Mouse (Mus musculus) CD4-positive, CD25-positive, alpha-beta regulatory T cell, adult 4 months (primary cell): ENCODE results near the gene Morn4. TPM values are rescaled to one million over a fixed set of nuclear protein-coding genes. Genes with fewer than 3 reads are reported as not detected.
"Not testable (repeated sequence)": the region's sequence is repeated elsewhere in the genome, so short reads cannot be mapped to it uniquely, and the experiment has no call there.

Experiments used
- ATAC-seq: one replicate; pipeline ENCODE4 v1.8.0; 2017
- polyA plus RNA-seq, 2 experiments: library from polyadenylated mRNA; unstranded; fragments of 100-300 nt; shearing (Covaris generic); gene quantifications; one replicate each; pipeline ENCODE4 v1.2.1; 2017

Gene Morn4
- polyA plus RNA-seq, 2 experiments from 2014 or later, result 0.52 TPM; not detected in 1

DNA sequence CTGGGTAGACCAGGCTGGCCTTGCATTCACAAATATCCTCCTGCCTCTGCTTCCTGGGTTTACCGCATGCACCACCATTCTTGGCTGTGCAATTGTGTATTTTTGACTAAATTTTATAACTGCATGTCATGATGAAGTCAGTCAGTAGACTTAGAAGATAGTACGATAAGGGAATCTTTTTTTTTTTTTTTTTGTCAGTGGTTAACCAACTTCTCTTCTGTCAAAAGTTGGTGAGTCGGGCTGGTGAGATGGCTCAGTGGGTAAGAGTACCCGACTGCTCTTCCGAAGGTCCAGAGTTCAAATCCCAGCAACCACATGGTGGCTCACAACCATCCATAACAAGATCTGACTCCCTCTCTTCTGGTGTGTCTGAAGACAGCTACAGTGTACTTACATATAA, 4.5 kb downstream of the Morn4 start:
- ATAC-seq, result not testable (repeated sequence)

GRCm38 (mm10) chr19:42080469-42080868, 5.7 kb downstream of the Morn4 start:
- ATAC-seq, result no peak

GRCm38 (mm10) chr19:42079950-42080349, 6.2 kb downstream of the Morn4 start:
- ATAC-seq, result no peak

- ATAC-seq, result no peak
Measured at GRCm38 (mm10) chr19:42079006-42079405, 7.2 kb downstream of the Morn4 start.

DNA sequence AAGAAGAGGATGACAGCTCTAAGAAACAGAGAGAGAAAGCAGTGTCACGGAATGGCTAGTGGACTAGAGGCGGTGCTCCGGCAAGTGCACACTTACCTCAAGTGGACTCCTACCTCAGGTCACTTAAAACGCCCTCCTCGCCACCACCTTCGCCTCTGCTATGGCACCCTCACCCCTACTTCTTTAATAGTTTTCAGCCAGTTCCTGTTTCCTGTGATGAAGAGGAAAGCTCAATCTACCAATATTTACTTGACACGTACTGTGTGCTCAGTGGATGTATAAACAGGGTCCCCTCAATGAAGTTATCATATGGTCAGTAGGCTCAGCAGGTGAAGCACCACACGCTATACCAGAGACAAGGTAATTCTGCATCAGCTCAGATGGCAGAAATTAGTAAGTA, 7.6 kb downstream of the Morn4 start:
- no peak for ATAC-seq

DNA sequence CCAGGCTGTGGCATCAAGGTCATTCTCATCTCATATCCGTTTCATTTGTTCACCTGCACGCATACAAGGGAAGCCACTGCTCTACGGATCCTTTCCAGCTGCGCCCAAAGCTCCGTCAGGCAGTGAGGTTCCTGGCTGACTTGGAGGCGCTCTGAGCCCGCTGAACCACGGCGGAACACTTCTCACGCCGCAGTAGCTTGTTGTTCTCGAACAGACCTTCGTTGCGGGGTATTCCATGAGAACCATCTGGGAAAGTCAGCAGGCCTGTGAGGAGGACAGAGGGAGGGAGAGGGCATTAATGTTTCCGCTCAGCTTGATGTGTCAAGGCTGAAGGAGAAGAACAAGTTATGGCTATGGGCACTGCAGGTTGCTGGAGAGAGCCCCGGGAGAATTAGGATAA, 10.2 kb downstream of the Morn4 start:
- no peak for ATAC-seq

GRCm38 (mm10) chr19:42075051-42075450, 11.1 kb downstream of the Morn4 start:
- no peak for ATAC-seq

DNA sequence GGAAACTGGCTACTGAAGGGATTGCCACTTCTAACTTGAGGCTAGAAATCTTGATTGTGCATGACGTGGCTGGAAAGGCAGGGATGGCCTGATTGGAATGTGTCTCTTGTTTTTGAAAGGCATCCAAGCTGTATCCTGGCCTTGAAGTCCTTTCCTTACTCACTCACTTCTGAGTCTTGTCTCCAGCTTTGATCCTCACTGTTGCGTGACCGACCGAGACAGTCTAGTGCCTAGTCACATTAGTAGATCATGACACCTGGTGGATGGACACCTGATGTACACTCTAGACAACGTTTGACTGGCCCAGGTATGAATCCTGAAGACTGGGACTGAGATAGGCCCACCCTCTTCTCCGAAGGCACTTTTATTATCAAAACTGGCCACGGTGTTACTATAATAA, 13.4 kb downstream of the Morn4 start:
- ATAC-seq, result no peak

GRCm38 (mm10) chr19:42071886-42072608, 14.1 kb downstream of the Morn4 start:
- no peak for ATAC-seq

DNA sequence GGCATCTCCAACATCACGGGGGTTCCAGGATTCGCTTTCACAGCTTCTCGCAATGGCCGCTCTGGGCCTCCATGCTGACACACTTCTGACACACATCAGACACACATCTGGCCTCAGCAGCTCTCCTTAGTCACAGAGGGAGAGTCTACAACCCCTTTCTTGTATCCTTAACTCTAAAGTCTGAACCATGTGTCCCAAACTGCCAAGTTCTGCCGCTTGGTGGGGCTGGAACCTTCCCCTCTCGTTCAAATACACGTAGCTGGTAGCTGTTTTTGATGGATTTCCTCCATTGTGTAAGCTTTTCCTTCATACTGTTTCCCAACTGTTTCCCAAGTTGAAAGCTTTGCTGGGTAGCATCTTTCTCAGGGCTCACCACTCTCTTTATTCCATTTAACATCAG, 14.9 kb downstream of the Morn4 start:
- ATAC-seq, result no peak

GRCm38 (mm10) chr19:42069241-42069525, 17.0 kb downstream of the Morn4 start:
- no peak for ATAC-seq

DNA sequence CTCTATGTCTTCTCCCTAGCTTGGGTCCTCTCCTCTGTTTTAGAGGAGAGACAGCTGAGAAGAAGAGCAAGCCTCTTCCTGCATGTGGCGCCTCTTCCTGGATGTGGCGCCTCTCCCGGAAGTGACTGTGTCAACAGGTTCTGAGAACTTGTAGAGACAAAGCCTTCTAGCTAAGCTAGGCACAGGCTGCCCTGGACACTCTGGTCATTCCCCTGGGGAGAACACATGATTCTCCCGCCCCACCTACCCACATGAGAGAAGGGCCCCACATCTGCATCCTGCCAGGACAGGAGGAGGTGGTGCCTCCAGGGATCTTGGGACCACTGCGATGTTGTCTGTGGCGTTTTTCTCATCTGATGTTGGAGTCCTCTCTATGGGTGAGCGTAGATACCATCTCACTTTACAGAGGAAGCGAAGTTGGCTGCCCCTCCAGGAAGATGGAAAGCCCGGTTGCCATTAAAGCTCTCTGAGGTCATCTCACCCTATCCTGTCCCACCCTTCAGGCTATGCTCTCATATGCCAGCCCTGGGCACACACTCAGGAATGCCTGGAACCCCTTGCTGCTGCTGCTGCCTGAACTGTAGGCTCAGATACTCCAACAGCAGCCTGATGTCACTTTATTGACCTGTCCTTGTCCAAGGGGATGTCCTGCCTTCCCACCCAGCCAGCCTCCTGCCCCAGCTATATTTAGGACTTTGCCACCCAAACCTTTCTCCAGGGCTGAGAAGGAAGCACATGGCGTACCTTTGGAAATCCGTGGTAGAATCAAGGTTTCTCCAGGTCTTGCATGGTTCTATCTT, 17.5 kb downstream of the Morn4 start:
- no peak for ATAC-seq

GRCm38 (mm10) chr19:42061443-42061842, 24.7 kb downstream of the Morn4 start:
- ATAC-seq, result no peak

GRCm38 (mm10) chr19:42058426-42058825, 27.7 kb downstream of the Morn4 start:
- no peak for ATAC-seq

DNA sequence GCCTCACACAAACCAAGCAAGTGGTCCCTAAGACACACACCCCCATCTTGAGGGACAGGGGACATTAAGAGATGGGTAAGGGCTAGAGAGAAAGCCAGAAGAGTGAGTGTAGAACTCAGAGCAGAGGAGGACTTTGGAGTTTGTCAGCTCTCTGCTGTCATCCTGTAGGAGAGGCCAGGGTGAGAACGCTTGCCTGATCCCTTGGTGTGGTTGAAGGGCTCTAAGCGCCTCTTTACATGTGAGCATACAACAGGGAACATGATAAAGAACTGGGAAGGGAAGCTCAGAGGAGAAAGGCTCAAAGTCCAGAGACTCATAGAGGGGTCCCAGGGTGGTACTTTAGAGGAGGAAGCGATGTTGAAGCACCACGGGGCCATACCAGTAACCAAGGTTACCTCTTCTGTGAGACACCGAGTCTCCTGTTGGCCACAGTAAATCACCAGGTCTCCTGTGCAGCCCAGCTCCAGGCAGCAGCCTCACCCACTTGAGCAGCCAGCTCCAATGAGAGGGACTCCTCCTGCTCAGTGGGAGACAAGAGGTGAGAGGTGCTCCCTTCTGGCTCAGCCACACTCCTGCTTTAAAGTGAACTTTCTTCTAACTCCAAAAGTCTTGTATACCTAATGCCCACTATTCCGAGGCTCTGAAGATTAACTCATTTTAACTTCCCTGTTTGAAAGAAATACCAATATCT, 29.3 kb downstream of the Morn4 start:
- no peak for ATAC-seq

- ATAC-seq, result no peak
Measured at GRCm38 (mm10) chr19:42055881-42056280, 30.3 kb downstream of the Morn4 start.

GRCm38 (mm10) chr19:42054255-42054654, 31.9 kb downstream of the Morn4 start:
- ATAC-seq, result no peak

- ATAC-seq, result no peak
Measured at GRCm38 (mm10) chr19:42051948-42052347, 34.2 kb downstream of the Morn4 start, which contains the start of gene 4933411K16Rik. 4933411K16Rik (plus strand) TSS chr19:42052248.

GRCm38 (mm10) chr19:42051351-42051750, 34.8 kb downstream of the Morn4 start:
- ATAC-seq, result no peak

- ATAC-seq, result no peak
Measured at GRCm38 (mm10) chr19:42050251-42050650, 35.9 kb downstream of the Morn4 start.

GRCm38 (mm10) chr19:42045269-42046102, 40.7 kb downstream of the Morn4 start, which contains the start of gene Hoga1:
Hoga1 (plus strand) TSS chr19:42045610.
- ATAC-seq, result no peak

DNA sequence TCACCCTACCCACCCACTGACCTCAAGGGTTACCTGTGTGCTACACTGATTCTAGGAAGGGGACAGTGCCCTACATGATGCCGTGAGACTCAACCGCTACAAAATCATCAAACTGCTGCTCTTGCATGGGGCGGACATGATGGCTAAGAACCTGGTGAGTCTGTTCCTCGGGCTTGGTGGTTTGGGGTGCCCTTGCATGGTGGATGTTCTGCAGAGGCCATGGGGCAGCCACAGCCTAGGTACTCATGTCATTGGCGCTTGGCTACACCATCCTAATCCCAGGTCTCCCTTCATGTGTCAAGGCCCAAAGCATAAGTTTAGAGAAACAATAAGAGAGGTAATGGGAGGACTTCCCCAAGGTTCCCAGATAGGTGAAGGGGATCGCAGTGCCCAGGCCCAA, 42.2 kb downstream of the Morn4 start:
- no peak for ATAC-seq

- no peak for ATAC-seq
Measured at GRCm38 (mm10) chr19:42038310-42038709, 47.8 kb downstream of the Morn4 start.
